Mouse (Mus musculus) liver, adult 2 months (tissue): Measurements from ENCODE around the gene Bglap.
"Not testable (repeated sequence)": the region's sequence is repeated elsewhere in the genome, so short reads cannot be mapped to it uniquely, and the experiment has no call there.

Source experiments
- CTCF ChIP-seq: fragments of 200-500 bp; IDR thresholded peaks from 2 replicates; pipeline ENCODE4 v1.5.1; 2011; ENCODE audit warnings: low read depth, low read length, control low read depth
- POLR2A ChIP-seq: fragments of 200-500 bp; IDR thresholded peaks from 2 replicates; pipeline ENCODE4 v1.6.1; 2011; ENCODE audit warnings: low read length, control low read depth; ENCODE audit not compliant: insufficient read depth; ENCODE audit errors: extremely low read depth

- not testable (repeated sequence) for TF ChIP-seq CTCF, POLR2A
Measured at GRCm38 (mm10) chr3:88376644-88377043, 7.6 kb downstream of the Bglap start.
